Mouse (Mus musculus) ES-E14 (cell line): Measurements from ENCODE around the gene Angptl4. TPM values are rescaled to one million over a fixed set of nuclear protein-coding genes. Genes with fewer than 3 reads are reported as not detected.

Experiments used
- DNase-seq: peaks from one replicate; pipeline ENCODE4 v3.0.0-alpha.2; 2013; ENCODE audit warnings: low read depth, low spot score
- H3K27ac ChIP-seq: 2 replicates; pipeline ENCODE4 v1.5.1; 2012; ENCODE audit warnings: low read depth, mild to moderate bottlenecking, low read length, moderate library complexity, mixed read lengths; ENCODE audit not compliant: poor library complexity, insufficient read depth, severe bottlenecking
- H3K36me3 ChIP-seq: 2 replicates; pipeline ENCODE4 v1.6.1; 2012; ENCODE audit warnings: mild to moderate bottlenecking, low read length, moderate library complexity, mixed read lengths; ENCODE audit not compliant: control insufficient read depth, poor library complexity, insufficient read depth, severe bottlenecking
- H3K4me1 ChIP-seq, 2 experiments: fragments of 150-350 bp in 1 of 2; sonication (generic) in 1 of 2; 2 replicates each; pipeline ENCODE4 v1.6.1; 2012; ENCODE audit warnings: low read length in 2 of 2, mild to moderate bottlenecking in 1 of 2, mixed read lengths in 1 of 2; ENCODE audit not compliant: control insufficient read depth in 2 of 2, insufficient read depth in 2 of 2, poor library complexity in 1 of 2
- H3K4me3 ChIP-seq, 2 experiments: fragments of 150-350 bp in 1 of 2; sonication (generic) in 1 of 2; 2 replicates each; pipeline ENCODE4 v1.5.1; 2012; ENCODE audit warnings: low read length in 2 of 2, low read depth in 1 of 2, mild to moderate bottlenecking in 1 of 2, mixed read lengths in 1 of 2; ENCODE audit not compliant: insufficient read depth in 1 of 2, poor library complexity in 1 of 2, severe bottlenecking in 1 of 2
- H3K9ac ChIP-seq: 2 replicates; pipeline ENCODE4 v1.6.1; 2012; ENCODE audit warnings: low read depth, mild to moderate bottlenecking, low read length, mixed read lengths; ENCODE audit not compliant: poor library complexity, insufficient read depth, severe bottlenecking
- H3K9me3 ChIP-seq: fragments of 150-350 bp; sonication (generic); 2 replicates; pipeline ENCODE4 v1.6.1; 2012; ENCODE audit warnings: low read depth, mild to moderate bottlenecking, low read length; ENCODE audit not compliant: control insufficient read depth, insufficient read depth
- CHD2 ChIP-seq: IDR thresholded peaks from 2 replicates; pipeline ENCODE4 v1.6.1; 2014; ENCODE audit warnings: mild to moderate bottlenecking, low read depth, low read length, inconsistent platforms
- HCFC1 ChIP-seq: IDR thresholded peaks from 2 replicates; pipeline ENCODE4 v1.6.1; 2012; ENCODE audit warnings: low read length, inconsistent platforms, borderline replicate concordance; ENCODE audit not compliant: insufficient read depth
- MAFK ChIP-seq: IDR thresholded peaks from 2 replicates; pipeline ENCODE4 v1.6.1; 2014; ENCODE audit warnings: mild to moderate bottlenecking, low read depth, low read length, inconsistent platforms; ENCODE audit not compliant: insufficient read depth
- ZC3H11A ChIP-seq: IDR thresholded peaks from 2 replicates; pipeline ENCODE4 v1.6.1; 2012; ENCODE audit warnings: low read depth, mild to moderate bottlenecking, inconsistent platforms, low read length, borderline replicate concordance
- ZNF384 ChIP-seq: IDR thresholded peaks from 2 replicates; pipeline ENCODE4 v1.6.1; 2012; ENCODE audit warnings: low read depth, low read length, inconsistent platforms
- in situ Hi-C, 2 experiments: fragments of 600-800 bp; cut with MboI; formaldehyde crosslinking; loops; one replicate each; pipeline ENCODE4 v1.15.1; 2025; ENCODE audit warnings: low sequenced_read_pairs in 2 of 2, inconsistent platforms in 1 of 2; ENCODE audit not compliant: unreplicated experiment in 2 of 2
- total RNA-seq: library from RNA; depleted of rRNA; stranded (reverse); fragments of 300-350 nt; gene quantifications from 2 replicates; pipeline ENCODE4 v1.2.3, GENCODE M21; 2012

Angptl4 gene
- total RNA-seq, 1 experiment = 30.5 TPM

GRCm38 (mm10) chr17:33754656-33755055, 27.0 kb downstream of the Angptl4 start:
- peak; percentile 24 for DNase-seq
- Histone ChIP-seq H3K9me3 (no peaks in the 10 kb centered on the region), H3K36me3 (no peaks in the 10 kb centered on the region; the same call in 1 of the 2 replicates), H3K9ac (no peak overlapping the region), H3K27ac (no peak overlapping the region), H3K4me1 (peaks cover 10 to 18% of the 10 kb centered on the region in 2 experiments; a peak in 2 of 4 replicates), H3K4me3 (no peak overlapping the region)
- TF ChIP-seq HCFC1 (no peak), CHD2 (no peak), MAFK (no peak), ZNF384 (no peak), ZC3H11A (no peak)
- in situ Hi-C loops = no loop called here

DNA sequence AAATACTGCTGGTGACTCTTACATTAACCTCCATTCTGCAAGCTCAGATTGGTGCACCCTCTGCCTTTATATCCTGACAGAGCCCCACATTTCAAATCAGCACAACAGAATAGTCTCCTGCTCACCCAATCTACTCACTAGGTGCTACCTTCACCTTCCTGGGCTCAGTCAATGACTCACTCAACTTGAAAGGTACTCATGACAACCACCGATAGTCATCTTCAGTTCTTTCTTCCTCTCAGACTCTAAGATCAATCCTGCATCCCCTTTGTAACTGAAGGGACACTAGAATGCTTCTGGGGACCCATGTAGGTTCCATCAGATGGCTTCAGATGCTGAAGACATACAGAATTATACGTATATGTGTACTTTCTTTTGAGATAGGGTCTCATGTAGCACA, 29.3 kb downstream of the Angptl4 start:
- TF ChIP-seq CHD2 (no peak), ZNF384 (no peak), MAFK (no peak), HCFC1 (no peak), ZC3H11A (no peak)
- Histone ChIP-seq H3K9ac (no peak overlapping the region), H3K9me3 (no peaks in the 10 kb centered on the region), H3K36me3 (peaks cover 21% of the 10 kb centered on the region), H3K4me1 (peaks cover 7 to 9% of the 10 kb centered on the region in 2 experiments; a peak in 2 of 4 replicates), H3K27ac (no peak overlapping the region), H3K4me3 (no peak overlapping the region)
- in situ Hi-C loops = no loop called here
- DNase-seq = no peak

DNA sequence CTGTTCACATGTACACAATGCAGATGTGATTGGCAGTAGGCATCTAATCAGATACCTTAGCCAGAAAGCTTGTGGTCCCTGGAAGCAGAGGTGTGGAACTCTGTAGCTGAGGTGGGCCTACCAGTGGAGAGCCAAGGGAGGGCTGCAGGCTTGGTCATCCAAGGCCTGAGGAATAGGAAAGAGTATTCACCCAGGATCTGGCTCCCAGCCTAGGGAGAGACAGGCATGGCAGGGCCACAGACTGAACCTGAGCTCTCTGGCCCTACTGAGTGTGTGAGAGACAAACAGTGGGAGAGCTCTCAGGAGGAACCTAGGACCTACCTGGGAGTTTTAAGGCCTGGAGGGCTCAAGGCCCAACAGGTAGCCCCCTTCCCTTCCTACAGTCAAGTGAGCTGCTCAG, 30.4 kb downstream of the Angptl4 start:
- TF ChIP-seq ZC3H11A (no peak), CHD2 (no peak), ZNF384 (no peak), MAFK (no peak), HCFC1 (no peak)
- peaks cover 22% of the 10 kb centered on the region for H3K36me3 ChIP-seq
- no peak overlapping the region for H3K27ac ChIP-seq
- in situ Hi-C loops = no loop called here
- H3K9ac ChIP-seq = no peak overlapping the region
- H3K4me3 ChIP-seq = no peak overlapping the region
- H3K9me3 ChIP-seq = no peaks in the 10 kb centered on the region; the same call in 1 of the 2 replicates
- DNase-seq = no peak
- peaks cover 0 to 6% of the 10 kb centered on the region in 2 experiments; a peak in 1 of 4 replicates for H3K4me1 ChIP-seq

DNA sequence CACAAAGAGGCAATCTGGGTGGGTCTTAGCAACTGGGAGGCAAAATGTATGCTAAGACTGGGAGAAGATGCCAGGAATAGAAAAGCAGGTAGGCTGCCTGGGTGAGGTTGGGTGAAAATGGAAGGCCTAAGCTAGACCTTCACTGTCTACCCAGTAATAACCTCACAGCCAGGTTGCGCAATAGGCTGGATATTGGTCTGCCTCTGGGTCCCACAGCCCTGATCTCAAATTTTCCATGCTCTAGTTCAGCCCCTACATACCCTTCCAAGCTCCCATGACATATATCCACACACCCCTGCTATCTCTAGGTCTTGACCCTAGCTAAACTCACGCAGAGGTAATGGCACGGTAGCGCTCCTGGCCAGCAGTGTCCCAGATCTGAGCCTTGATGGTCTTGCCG, 32.2 kb downstream of the Angptl4 start:
- H3K4me1 ChIP-seq = no peaks in the 10 kb centered on the region
- no peak overlapping the region for H3K4me3 ChIP-seq
- no peak for DNase-seq
- in situ Hi-C loops = no loop called here
- peaks cover 30% of the 10 kb centered on the region for H3K36me3 ChIP-seq
- H3K27ac ChIP-seq = no peak overlapping the region
- H3K9ac ChIP-seq = no peak overlapping the region
- no peaks in the 10 kb centered on the region; the same call in 1 of the 2 replicates for H3K9me3 ChIP-seq
- TF ChIP-seq HCFC1 (no peak), ZC3H11A (no peak), CHD2 (no peak)

DNA sequence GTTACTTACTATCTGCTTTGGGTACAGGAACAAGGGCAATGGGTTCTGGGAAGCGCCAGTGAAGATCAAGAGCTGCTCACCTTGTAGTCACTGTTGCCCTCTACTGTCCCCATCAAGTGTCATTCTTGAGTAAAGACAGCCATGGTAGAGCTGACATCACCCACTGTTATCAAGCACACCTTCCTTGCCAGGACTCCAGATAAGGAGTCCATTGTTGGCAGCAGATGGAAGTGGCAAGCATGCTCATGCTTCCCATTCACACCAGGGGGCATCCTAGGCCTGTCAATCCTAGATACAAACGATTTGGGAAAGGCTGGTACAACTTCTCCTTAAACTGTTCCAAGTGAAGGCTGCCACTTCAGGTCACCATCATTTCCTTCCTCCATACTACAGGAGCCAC, 35.6 kb downstream of the Angptl4 start:
- no peak for DNase-seq
- Histone ChIP-seq H3K9ac (no peak overlapping the region), H3K9me3 (peaks cover 3% of the 10 kb centered on the region; the same call in 1 of the 2 replicates), H3K27ac (no peak overlapping the region), H3K36me3 (peaks cover 30% of the 10 kb centered on the region), H3K4me3 (no peak overlapping the region), H3K4me1 (no peaks in the 10 kb centered on the region)
- in situ Hi-C loops = no loop called here
- TF ChIP-seq MAFK (no peak), CHD2 (no peak), ZNF384 (no peak), HCFC1 (no peak), ZC3H11A (no peak)
